Mouse (Mus musculus): ENCODE results near the gene Gabra4. TPM values are rescaled to one million over a fixed set of nuclear protein-coding genes. Genes with fewer than 3 reads are reported as not detected.

The Gabra4 gene
- polyA plus RNA-seq, 1 experiment from 2014 or later, result 7.6 TPM

Other genes starting within 250 kb of the Gabra4 start
- 0.41 and 0.79 TPM in 2 replicates for gene Cox7b2, start 110.1 kb downstream of the Gabra4 start, polyA plus RNA-seq (2015; fragmentation: Nextera tagmentation; extraction: Ambion mirVana)
- 1.3 and 1.4 TPM in 2 replicates for gene Gabrb1, start 195 bp downstream of the Gabra4 start, polyA plus RNA-seq (2015; fragmentation: Nextera tagmentation; extraction: Ambion mirVana)